Mouse (Mus musculus): ENCODE measurements at regions not wholly inside any gene's neighbourhood (a gene's known extent, or its start where the extent isn't known, plus 50 kb on each side); places are given as distances from the start of the nearest gene placed in this dataset.
A peak's percentile ranks its signal among the peaks of the same experiment; 100 is the strongest.

DNA sequence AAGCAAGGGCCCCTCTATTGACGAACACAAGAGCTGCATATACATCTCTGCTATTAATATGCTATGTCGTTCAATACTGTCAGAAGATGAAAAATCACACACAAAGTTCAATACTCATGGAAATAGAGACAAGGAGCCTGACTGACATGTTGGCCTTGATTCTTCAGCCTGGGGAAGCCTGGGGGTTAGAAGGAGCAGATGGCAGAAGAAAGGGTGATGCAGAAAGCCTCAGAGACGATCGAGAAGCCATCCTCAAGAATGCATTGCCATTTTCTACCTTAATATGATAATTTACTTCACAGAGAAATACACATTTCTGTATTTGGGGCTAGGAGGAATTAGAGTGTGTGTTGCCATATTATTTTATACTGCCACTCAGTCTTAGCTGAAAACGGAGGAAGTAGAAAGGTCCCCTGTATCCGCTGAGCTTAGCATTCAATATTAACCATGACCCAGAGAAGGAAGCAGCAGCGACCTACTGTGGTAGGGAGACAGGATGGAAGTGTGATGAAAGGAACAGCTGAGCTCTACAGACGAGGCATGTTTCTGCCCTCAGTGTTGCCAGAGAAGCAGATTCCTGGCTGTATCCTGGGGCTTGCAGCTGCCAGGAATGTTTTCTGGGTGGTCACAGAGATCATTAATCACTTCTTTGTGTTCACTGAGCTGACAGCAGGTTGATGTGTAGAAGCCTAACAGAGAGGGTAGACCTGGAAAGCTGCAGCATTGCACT, 105.2 kb downstream of the Lrig3 start:
- Histone ChIP-seq H3K9me3 (no peaks in the 10 kb centered on the region), H3K9ac (no peak overlapping the region), H3K4me3 (no peak overlapping the region), H3K36me3 (no peaks in the 10 kb centered on the region), H3K4me1 (no peaks in the 10 kb centered on the region), H3K4me2 (no peak overlapping the region), H3K27ac (no peak overlapping the region), H3K27me3 (no peaks in the 10 kb centered on the region)
- WGBS, result 37% methylated on average over 8 of the region's 8 CpGs
- peak; percentile 31; the same call in 1 of the 2 replicates for ATAC-seq (ENCODE audit: borderline replicate concordance, extremely low read depth, low FRiP score, low TSS enrichment)

DNA sequence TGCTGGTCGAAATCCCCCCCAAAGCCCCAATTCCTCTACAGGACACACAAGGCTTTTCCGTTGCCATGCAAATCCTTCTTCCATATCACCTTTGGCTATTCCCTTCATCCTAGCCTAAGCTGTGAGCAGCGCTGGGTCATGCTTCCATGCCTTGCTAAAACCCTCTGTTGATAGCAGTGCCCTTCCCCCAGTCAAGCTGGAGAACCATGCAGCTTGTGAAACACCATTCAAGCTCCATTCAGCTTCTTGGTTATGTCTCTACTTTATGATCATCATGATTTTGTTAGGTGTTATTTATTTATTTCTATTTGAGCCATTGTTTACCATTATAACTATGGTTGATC, 105.7 kb downstream of the Lrig3 start:
- H3K9ac ChIP-seq, result no peak overlapping the region
- H3K9me3 ChIP-seq, result no peaks in the 10 kb centered on the region
- no peak overlapping the region for H3K4me2 ChIP-seq
- no peak overlapping the region for H3K4me3 ChIP-seq
- WGBS, result 27% methylated on average over 3 of the region's 3 CpGs
- H3K27me3 ChIP-seq, result no peaks in the 10 kb centered on the region
- H3K4me1 ChIP-seq, result no peaks in the 10 kb centered on the region
- no peak overlapping the region for H3K27ac ChIP-seq
- ATAC-seq (ENCODE audit: borderline replicate concordance, extremely low read depth, low FRiP score, low TSS enrichment), result no peak
- no peaks in the 10 kb centered on the region for H3K36me3 ChIP-seq

DNA sequence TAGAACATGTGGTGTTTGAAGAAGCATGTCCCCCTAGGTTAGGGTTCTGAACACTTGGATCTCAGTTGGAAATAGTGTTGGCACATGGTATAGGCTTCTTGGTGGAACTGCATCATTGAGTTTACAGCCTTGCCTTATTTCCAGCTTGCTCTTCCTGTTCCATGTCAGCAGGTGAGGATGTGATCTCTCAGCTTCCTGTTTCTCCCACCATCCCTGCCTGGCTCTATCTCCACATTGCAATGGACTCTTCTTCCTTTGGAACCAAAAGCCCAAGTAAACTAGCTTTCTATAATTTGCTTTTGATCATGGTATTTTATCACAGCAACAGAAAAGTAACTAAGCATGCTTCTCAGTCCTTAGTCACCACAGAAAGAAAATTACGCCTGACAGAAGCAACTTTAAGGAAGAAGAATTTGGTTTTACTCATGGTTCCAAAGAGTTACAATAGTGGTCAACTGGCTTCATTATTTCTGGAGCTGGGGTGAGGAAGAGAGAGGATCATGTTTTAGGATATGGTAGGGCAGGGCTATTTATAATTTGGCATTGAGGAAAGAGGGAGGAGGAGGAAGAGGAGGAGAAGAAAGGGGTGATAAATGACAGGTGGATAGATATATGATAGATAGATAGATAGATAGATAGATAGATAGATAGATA, 111.5 kb downstream of the Lrig3 start:
- Histone ChIP-seq H3K36me3 (no peaks in the 10 kb centered on the region), H3K4me2 (no peak overlapping the region), H3K9me3 (no peaks in the 10 kb centered on the region), H3K9ac (no peak overlapping the region), H3K27ac (no peak overlapping the region), H3K4me3 (no peak overlapping the region), H3K27me3 (no peaks in the 10 kb centered on the region), H3K4me1 (no peaks in the 10 kb centered on the region)
- ATAC-seq (ENCODE audit: borderline replicate concordance, extremely low read depth, low FRiP score, low TSS enrichment), result no peak
- 77% methylated on average over 1 of the region's 1 CpGs for WGBS

DNA sequence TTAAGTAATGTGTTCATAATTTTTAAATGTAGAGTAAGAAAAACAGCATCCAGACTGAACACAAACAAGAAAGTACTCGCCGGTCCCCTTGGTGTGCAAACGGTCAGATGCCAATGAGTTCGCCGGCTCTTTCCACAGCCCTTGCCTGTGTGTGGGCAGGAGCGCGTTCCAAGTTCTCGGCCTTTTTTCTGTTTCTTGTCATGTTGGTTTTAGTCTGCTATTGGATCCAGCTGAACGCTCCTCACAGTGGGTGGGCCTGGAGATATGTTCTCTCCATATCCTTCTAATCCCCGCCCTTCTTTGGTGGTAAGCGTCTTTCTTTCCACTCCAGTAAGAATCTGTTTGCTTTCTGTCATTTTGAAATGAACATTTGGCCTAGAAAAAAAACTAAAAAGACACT, 116.6 kb downstream of the Lrig3 start:
- Histone ChIP-seq H3K9me3 (no peaks in the 10 kb centered on the region), H3K9ac (no peak overlapping the region), H3K27ac (peak overlapping the region; percentile 50; the same call in 1 of the 2 replicates), H3K36me3 (no peaks in the 10 kb centered on the region), H3K4me1 (no peaks in the 10 kb centered on the region), H3K27me3 (no peaks in the 10 kb centered on the region), H3K4me2 (peak overlapping the region; percentile 20; the same call in 1 of the 2 replicates), H3K4me3 (no peak overlapping the region)
- WGBS, result 41% methylated on average over 11 of the region's 11 CpGs
- peak; percentile 93; the same call in 1 of the 2 replicates for ATAC-seq (ENCODE audit: borderline replicate concordance, extremely low read depth, low FRiP score, low TSS enrichment)

DNA sequence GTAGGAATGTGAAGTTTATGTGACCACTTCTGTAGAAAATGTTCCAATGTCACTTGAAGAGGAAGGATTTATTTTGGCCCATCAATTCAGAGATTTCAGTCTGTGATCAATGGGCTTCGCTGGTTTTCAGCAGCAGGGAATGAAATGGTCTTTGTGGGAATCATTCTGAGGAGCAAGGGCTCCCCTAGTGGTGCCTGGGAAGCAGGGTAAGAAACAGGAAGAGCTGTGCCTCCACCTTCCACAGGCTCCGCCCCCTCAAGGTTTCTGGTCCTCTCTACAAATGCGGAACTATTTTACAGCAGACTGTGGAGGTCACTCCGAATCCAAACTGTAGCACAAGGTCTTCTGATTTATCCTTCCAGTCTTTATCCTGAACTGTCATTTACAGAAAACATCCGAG, 120.7 kb downstream of the Lrig3 start:
- ATAC-seq (ENCODE audit: borderline replicate concordance, extremely low read depth, low FRiP score, low TSS enrichment), result no peak
- no peaks in the 10 kb centered on the region for H3K4me1 ChIP-seq
- no peaks in the 10 kb centered on the region for H3K9me3 ChIP-seq
- no peaks in the 10 kb centered on the region for H3K27me3 ChIP-seq
- H3K9ac ChIP-seq, result no peak overlapping the region
- H3K27ac ChIP-seq, result no peak overlapping the region
- H3K36me3 ChIP-seq, result no peaks in the 10 kb centered on the region
- H3K4me3 ChIP-seq, result no peak overlapping the region
- H3K4me2 ChIP-seq, result no peak overlapping the region
- WGBS, result 76% methylated on average over 5 of the region's 5 CpGs

DNA sequence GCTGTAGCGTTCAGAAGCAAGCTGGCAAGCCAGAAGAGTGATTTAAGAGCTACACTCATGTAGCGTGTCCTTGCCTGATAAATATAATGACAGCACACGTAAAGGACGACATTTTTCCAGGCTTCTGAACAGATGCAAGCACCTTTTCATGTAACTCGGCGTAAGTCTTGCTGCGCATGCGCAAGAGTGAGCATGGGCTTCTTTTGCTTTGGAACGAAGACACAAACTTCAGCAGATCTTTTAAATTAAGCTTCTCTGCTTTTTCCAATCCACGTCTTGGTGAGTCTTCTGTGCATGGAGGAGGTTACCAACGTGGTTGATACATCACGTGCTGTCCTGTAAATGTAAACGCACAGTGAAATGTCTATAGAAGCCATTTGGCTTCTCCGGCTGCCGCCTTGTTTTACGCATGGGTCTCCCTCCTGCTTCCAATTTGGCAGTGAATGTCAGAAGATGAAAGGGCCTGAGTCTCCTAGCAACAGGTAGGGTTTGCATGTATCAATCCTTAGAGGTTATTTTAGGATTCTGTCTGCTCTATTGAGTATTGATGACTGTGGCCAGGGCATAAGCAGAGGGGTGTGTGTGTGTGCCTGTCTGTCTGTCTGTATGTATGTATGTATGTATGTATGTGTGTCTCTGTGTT, 128.4 kb downstream of the Lrig3 start:
- Histone ChIP-seq H3K4me3 (no peak overlapping the region), H3K36me3 (no peaks in the 10 kb centered on the region), H3K4me1 (no peaks in the 10 kb centered on the region), H3K9ac (no peak overlapping the region), H3K27ac (no peak overlapping the region), H3K27me3 (no peaks in the 10 kb centered on the region), H3K4me2 (no peak overlapping the region), H3K9me3 (no peaks in the 10 kb centered on the region)
- 60% methylated on average over 16 of the region's 16 CpGs for WGBS
- no peak for ATAC-seq (ENCODE audit: borderline replicate concordance, extremely low read depth, low FRiP score, low TSS enrichment)

DNA sequence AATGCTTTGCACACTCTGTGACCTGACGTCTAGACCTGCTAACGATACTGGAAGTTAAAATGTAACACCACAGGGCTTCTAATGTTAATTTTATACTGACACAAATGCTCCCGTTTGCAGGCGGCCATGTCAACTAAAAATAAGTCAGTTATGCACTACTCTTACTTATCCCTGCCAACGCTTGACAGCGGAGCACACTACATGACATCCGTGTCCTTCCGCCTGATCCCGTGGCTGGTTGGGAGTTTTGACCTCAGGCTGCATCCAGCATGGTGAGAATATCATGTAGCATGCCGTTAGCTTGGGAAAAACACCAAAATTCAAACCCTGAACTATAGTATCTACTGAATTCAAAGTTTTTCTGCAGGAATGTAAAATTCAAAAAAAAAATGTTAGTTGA, 131.9 kb downstream of the Lrig3 start:
- 82% methylated on average over 10 of the region's 10 CpGs for WGBS
- no peak overlapping the region for H3K4me2 ChIP-seq
- no peaks in the 10 kb centered on the region for H3K9me3 ChIP-seq
- H3K27ac ChIP-seq, result no peak overlapping the region
- no peaks in the 10 kb centered on the region for H3K27me3 ChIP-seq
- no peak overlapping the region for H3K9ac ChIP-seq
- H3K4me3 ChIP-seq, result no peak overlapping the region
- no peaks in the 10 kb centered on the region for H3K36me3 ChIP-seq
- no peak for ATAC-seq (ENCODE audit: borderline replicate concordance, extremely low read depth, low FRiP score, low TSS enrichment)
- no peaks in the 10 kb centered on the region for H3K4me1 ChIP-seq

DNA sequence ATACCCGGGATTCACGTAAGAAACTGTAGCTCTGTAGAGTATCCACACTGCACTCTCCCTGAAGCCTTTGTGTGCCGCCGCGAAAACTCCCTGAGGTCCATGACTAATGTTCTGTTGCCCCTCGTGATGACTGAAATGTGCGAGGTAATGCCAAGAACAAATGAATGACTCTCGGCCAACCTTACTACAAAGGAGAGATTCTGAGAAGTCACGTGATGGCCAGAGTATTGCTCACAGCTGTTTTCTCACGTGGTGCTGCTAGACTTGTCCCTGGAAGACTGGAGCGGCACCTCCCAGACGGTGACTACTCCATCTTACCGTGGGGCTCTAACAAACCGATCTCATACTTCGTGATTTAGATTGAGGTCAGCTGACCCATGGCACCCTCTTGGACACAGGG, 136.9 kb downstream of the Lrig3 start:
- no peak for ATAC-seq (ENCODE audit: borderline replicate concordance, extremely low read depth, low FRiP score, low TSS enrichment)
- H3K27me3 ChIP-seq, result no peaks in the 10 kb centered on the region
- H3K27ac ChIP-seq, result no peak overlapping the region
- H3K4me2 ChIP-seq, result no peak overlapping the region
- no peak overlapping the region for H3K4me3 ChIP-seq
- no peaks in the 10 kb centered on the region for H3K4me1 ChIP-seq
- no peak overlapping the region for H3K9ac ChIP-seq
- 78% methylated on average over 15 of the region's 15 CpGs for WGBS
- no peaks in the 10 kb centered on the region for H3K9me3 ChIP-seq
- H3K36me3 ChIP-seq, result no peaks in the 10 kb centered on the region

DNA sequence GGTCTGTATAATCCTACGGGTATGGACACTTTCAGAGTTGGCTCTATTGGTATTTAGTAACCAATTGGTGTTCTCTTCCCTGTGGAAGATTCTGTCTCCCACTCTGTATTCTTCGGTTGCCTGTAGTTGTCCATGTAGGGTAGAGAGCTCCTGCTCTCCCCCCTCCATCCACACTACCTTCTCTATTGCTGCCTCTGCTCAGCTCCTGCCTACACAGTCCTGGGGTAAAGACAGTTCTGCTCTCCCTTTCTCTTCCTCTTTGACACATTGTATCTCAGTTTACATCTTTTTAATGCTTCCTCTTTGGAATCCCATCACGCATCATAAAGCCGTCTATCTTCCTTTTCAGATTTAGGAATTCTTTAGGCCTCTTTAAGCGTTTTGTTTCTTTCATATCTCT, 147.1 kb downstream of the Lrig3 start:
- Histone ChIP-seq H3K4me1 (no peaks in the 10 kb centered on the region), H3K9me3 (no peaks in the 10 kb centered on the region), H3K4me2 (no peak overlapping the region), H3K27me3 (no peaks in the 10 kb centered on the region), H3K4me3 (no peak overlapping the region), H3K36me3 (no peaks in the 10 kb centered on the region), H3K9ac (no peak overlapping the region), H3K27ac (no peak overlapping the region)
- WGBS, result 84% methylated on average over 5 of the region's 5 CpGs
- ATAC-seq (ENCODE audit: borderline replicate concordance, extremely low read depth, low FRiP score, low TSS enrichment), result no peak

DNA sequence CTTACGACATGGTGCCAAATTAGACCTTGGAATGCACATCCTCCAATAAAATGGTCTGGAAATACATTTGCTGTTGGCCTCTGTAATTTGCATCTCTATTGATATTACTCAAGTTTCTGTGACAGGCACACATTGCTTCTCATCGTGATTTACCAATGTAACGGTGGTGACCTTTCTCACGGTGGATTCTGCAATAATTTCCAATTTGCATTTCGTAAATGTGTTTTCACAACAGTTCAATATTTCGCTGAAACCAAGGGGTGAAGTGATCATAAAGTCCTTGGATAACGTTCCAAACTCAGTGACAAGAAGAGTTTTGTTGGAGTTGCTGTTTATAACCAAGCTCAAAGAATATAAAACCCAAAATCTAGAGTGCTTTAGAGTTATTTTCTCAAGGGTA, 149.4 kb downstream of the Lrig3 start:
- H3K9ac ChIP-seq, result no peak overlapping the region
- no peak for ATAC-seq (ENCODE audit: borderline replicate concordance, extremely low read depth, low FRiP score, low TSS enrichment)
- H3K4me2 ChIP-seq, result no peak overlapping the region
- H3K4me1 ChIP-seq, result no peaks in the 10 kb centered on the region
- no peaks in the 10 kb centered on the region for H3K9me3 ChIP-seq
- 79% methylated on average over 7 of the region's 7 CpGs for WGBS
- no peaks in the 10 kb centered on the region for H3K36me3 ChIP-seq
- no peak overlapping the region for H3K27ac ChIP-seq
- no peak overlapping the region for H3K4me3 ChIP-seq
- no peaks in the 10 kb centered on the region for H3K27me3 ChIP-seq

DNA sequence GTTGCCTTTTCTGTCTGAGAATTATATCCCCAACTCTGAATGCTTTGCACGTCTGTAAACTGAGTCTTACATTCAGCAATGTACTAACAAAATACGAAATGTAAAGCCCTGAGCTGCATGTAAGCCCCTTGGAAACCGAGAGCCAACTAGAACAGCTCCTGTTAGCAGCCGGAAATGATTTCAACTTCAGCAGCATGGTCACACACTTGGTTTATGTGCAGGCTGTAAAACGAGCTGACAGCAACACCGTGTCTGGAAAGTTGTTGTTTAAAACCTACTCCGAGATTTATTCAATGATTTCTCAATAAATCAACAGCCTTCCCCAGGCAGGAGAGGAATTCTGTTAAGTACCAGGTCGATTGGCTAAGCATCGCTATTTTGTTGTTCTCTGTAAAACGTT, 155.7 kb downstream of the Lrig3 start:
- H3K36me3 ChIP-seq, result no peaks in the 10 kb centered on the region
- H3K27ac ChIP-seq, result no peak overlapping the region
- H3K4me3 ChIP-seq, result no peak overlapping the region
- no peak overlapping the region for H3K4me2 ChIP-seq
- no peak overlapping the region for H3K9ac ChIP-seq
- 71% methylated on average over 10 of the region's 10 CpGs for WGBS
- H3K27me3 ChIP-seq, result no peaks in the 10 kb centered on the region
- no peaks in the 10 kb centered on the region for H3K4me1 ChIP-seq
- no peaks in the 10 kb centered on the region for H3K9me3 ChIP-seq
- ATAC-seq (ENCODE audit: borderline replicate concordance, extremely low read depth, low FRiP score, low TSS enrichment), result no peak

DNA sequence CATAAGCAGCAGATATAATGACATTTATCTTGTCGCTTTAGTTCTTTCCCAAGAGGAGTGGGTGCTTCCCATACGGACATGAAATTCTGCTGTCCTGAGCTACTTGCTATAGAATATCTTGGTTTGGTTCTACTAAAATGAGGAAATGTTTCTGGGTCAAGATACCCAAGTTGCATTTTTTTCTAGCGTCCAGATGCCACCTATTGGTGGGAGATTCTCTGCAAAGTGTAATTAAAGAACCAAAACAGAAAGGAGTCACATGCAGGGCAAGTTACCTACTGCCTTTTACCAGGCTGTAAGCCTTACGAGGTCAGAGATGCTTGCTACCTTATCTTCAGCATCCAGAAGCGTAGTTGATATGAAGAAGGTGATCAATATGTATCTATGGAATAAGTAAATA, 156.5 kb downstream of the Lrig3 start:
- WGBS, result 76% methylated on average over 5 of the region's 5 CpGs
- H3K27me3 ChIP-seq, result no peaks in the 10 kb centered on the region
- no peaks in the 10 kb centered on the region for H3K4me1 ChIP-seq
- H3K27ac ChIP-seq, result no peak overlapping the region
- H3K36me3 ChIP-seq, result no peaks in the 10 kb centered on the region
- no peak overlapping the region for H3K4me2 ChIP-seq
- no peak for ATAC-seq (ENCODE audit: borderline replicate concordance, extremely low read depth, low FRiP score, low TSS enrichment)
- H3K4me3 ChIP-seq, result no peak overlapping the region
- H3K9ac ChIP-seq, result no peak overlapping the region
- H3K9me3 ChIP-seq, result no peaks in the 10 kb centered on the region
